Mouse (Mus musculus) MEL (cell line): ENCODE measurements around the gene Gmpr2.

Experiments used
- CTCF ChIP-seq, 3 experiments: IDR thresholded peaks in 2 of 3; conservative IDR thresholded peaks in 1 of 3; 2 replicates each; pipeline ENCODE4 v1.5.1; 2011 to 2012; ENCODE audit warnings: low read length in 3 of 3, low read depth in 2 of 3, mild to moderate bottlenecking in 2 of 3, improper control_type of control experiment in 1 of 3, inconsistent platforms in 1 of 3, mixed read lengths in 1 of 3, moderate library complexity in 1 of 3; ENCODE audit not compliant: control insufficient read depth in 1 of 3, insufficient read depth in 1 of 3, poor library complexity in 1 of 3, severe bottlenecking in 1 of 3
- ELF1 ChIP-seq: IDR thresholded peaks from 2 replicates; pipeline ENCODE4 v1.6.1; 2014; ENCODE audit warnings: low read depth, mild to moderate bottlenecking, inconsistent platforms, low read length, improper control_type of control experiment, moderate library complexity
- ZKSCAN1 ChIP-seq: IDR thresholded peaks from 2 replicates; pipeline ENCODE4 v1.6.1; 2012; ENCODE audit warnings: low read depth, mild to moderate bottlenecking, inconsistent platforms, low read length, improper control_type of control experiment, moderate library complexity
- ZNF384 ChIP-seq: IDR thresholded peaks from 2 replicates; pipeline ENCODE4 v1.6.1; 2012; ENCODE audit warnings: low read depth, mild to moderate bottlenecking, inconsistent platforms, low read length, improper control_type of control experiment

DNA sequence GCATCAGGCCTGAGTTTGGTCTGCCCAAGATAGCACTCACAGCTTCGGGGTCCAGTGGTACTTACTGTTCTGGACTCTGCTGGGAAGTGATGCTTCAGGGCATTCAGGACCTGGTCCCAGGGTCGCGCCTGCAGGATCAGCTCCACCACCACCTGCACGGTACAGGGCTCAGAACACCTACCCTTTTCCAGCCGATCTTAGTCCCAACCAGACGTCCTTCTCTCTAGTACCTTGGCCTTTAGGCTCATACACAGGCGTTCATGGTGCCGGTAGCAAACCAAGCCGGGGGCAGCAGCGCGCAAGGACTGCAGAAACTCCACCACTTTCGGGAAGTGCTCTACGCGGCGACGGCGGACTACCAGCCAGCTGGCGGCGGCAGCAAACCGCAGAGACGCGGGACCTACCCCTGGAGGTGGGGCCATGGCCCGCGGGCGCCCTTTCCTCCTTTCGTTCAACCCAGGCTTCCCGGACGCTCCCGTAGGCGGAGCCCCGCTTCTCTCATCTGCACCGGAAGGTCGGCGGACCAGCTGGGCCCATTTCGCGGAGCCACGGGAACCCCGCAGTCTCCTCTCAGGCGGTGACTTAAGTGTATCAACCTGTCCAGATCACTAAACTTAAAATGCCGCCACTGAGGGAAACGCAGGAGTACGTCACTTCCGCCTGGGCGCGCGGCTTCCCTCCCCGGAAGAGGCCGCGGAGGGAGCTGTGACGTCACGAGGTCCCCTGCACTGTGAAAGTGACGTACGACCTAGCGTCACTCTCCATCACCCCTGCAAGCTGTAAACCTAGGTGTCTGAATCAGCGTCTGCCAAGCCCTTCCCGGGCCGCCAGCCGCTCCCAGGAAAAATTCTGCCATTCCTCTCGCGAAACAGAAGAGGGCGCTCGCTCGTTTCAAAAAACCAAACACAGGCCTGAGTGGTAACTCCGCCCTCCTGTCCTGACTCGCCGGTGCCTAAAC is 9.7 kb downstream of the Gmpr2 start, which contains the start of gene Tinf2:
- peak; percentile 53 to 96 (median 86); a peak in 5 of 6 replicates for TF ChIP-seq CTCF (IDR thresholded peaks at IDR 0.05 in 2 of 3, conservative IDR thresholded peaks at IDR 0.05 in 1 of 3; ENCODE audit: control insufficient read depth in 1 of 3, insufficient read depth in 1 of 3, low read depth in 2 of 3, low read length in 3 of 3, poor library complexity in 1 of 3, severe bottlenecking in 1 of 3)
- no peak for TF ChIP-seq ZNF384
- TF ChIP-seq ZKSCAN1 = no peak
- peak; percentile 92 for TF ChIP-seq ELF1
